Mouse (Mus musculus): ENCODE results near the gene Mc3r.

Gene Mc3r

DNA sequence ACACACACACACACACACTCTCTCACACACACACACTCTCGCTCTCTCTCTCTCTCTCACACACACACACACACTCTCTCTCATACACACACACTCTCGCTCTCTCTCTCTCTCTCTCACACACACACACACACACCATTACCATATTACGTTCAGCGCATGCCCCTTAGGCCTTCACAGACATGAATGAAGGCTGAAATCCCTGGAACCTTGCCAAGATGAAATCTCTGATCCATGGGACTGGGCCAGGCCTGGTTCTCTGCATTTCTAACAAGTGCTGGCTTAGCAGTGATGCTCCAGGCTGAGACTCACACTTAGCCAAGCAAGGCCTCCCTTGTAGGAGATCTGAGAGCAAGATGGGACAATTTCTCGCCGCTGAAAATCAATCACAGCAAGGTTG, 8.1 kb downstream of the Mc3r start:
- peak in 1 of 2 experiments; percentile 21 for DNase-seq (ENCODE audit: low spot score in 2 of 2)

GRCm38 (mm10) chr2:172256956-172257355, 8.7 kb downstream of the Mc3r start:
- no peak for DNase-seq (ENCODE audit: low spot score in 2 of 2)

- no peak for DNase-seq (ENCODE audit: low spot score in 2 of 2)
Measured at GRCm38 (mm10) chr2:172257471-172258065, 9.3 kb downstream of the Mc3r start.

- DNase-seq (ENCODE audit: low spot score in 2 of 2), result no peak
Measured at GRCm38 (mm10) chr2:172260064-172260463, 11.8 kb downstream of the Mc3r start.

GRCm38 (mm10) chr2:172261441-172261840, 13.1 kb downstream of the Mc3r start:
- no peak for DNase-seq (ENCODE audit: low spot score in 2 of 2)

DNA sequence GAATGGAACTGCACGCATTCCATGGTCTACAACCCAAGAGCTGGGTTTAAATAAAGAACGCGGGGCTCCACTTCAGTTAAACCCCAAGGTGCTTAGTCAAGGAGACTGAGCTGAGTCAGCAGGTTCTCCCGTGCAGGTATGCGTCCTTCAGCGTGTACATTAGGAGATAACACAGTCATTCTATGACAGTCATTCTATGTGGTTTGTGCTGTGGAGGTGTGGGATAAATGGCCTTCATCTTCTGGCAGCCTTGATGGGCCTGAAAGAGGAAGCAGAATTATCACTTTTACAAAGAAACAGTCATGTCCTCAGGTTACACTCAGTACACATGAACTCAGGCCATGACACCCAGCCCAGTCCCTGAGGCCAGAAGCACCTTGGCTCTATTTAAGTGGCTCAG, 14.9 kb downstream of the Mc3r start:
- DNase-seq (ENCODE audit: low spot score in 2 of 2), result no peak

DNA sequence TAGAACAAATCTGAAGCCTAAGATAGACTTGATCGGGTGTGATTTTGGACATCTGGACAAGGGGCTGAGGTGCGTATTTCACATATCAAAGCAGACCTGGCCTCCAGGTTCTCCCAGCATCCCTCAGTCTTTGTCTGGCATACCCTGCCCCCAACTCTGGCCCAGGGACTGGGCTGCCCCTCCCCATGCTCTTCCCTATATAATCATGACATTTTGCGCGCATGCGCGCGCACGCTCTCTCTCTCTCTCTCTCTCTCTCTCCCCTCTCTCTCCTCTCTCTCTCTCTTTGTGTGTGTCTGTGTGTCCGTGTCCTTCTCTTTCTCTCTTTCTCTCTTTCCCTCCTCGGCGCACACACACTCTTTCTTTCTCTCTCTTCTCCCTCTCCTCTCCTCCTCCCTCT, 21.6 kb downstream of the Mc3r start:
- no peak for DNase-seq (ENCODE audit: low spot score in 2 of 2)

- no peak for DNase-seq (ENCODE audit: low spot score in 2 of 2)
Measured at GRCm38 (mm10) chr2:172270485-172270944, 22.2 kb downstream of the Mc3r start.

DNA sequence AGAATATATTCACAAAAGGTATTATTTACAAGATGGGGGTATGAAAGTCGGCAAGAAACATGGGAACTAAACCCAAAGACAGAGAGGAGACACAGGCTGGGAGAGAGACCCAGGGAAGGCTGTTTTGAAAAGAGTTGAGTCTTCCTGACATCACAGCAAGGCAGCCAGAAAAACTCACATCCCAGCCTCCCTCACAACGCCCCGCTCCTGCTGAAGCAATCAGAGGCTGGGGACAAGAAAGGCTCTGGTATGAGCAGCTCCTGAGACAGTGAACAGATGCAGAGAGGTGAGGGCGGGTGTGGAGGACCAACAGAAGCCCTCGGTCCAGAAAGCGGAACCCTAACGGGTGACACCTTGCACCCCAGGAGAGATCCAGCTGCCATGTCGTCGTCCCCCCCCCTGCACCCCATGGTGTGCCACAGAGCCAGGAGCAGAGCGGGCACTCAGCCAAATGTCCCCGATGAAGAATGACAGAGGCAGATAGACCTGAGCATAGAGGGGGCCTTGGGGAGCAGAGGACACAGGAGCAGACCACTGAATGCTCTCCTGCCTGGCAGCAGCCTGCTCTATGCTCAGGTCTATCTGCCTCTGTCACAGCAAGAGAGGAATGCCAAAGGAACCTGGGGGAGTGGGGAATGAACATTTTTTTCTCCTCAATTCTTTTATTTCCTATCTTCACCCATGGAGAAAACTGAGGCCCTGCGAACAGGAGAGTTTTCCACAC, 22.8 kb downstream of the Mc3r start:
- no peak for DNase-seq (ENCODE audit: low spot score in 2 of 2)

- no peak for DNase-seq (ENCODE audit: low spot score in 2 of 2)
Measured at GRCm38 (mm10) chr2:172274662-172275061, 26.4 kb downstream of the Mc3r start.

DNA sequence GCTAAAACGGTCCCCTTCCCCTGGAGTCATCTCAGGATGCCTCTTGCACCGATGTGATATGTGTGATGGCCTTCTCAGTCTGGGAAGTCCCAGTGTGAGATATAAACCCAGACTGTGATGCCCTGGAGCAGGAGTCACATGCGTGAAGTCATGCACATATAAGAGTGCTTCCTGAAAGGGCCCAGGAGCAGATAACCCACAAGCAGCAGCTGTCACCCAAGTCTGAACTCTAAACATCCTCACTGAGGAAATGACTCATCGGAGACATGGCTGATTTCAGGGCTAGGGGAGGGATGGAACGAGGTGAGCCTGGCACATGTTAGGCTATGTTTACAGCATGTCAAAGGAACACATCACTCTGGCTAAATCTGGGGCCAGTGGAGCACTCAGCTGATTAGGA, 27.9 kb downstream of the Mc3r start:
- no peak for DNase-seq (ENCODE audit: low spot score in 2 of 2)

DNA sequence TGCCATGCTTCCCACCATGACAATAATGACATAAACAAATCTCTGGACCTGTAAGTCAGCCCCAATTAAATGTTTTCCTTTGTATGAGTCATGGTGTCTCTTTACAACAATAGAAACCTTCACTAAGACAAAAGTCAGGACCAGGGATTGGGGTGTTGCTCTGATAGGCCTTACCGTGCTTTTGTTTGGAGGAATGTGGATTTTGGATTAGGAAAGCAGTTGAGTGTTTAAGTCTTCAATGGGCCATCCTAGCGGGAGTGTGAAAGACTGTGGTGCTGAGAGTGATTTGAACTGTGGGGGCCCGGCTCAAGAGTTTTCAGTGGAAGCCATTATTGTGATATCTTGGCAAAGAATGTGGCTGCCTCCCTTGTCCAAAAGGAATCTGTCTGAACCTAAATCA, 30.7 kb downstream of the Mc3r start:
- DNase-seq (ENCODE audit: low spot score in 2 of 2), result no peak

GRCm38 (mm10) chr2:172282071-172282710, 33.9 kb downstream of the Mc3r start:
- peak; percentile 46 to 78 for DNase-seq (ENCODE audit: low spot score in 2 of 2)

GRCm38 (mm10) chr2:172287715-172288114, 39.4 kb downstream of the Mc3r start:
- no peak for DNase-seq (ENCODE audit: low spot score in 2 of 2)

GRCm38 (mm10) chr2:172288965-172289364, 40.7 kb downstream of the Mc3r start:
- no peak for DNase-seq (ENCODE audit: low spot score in 2 of 2)

- DNase-seq (ENCODE audit: low spot score in 2 of 2), result no peak
Measured at GRCm38 (mm10) chr2:172289632-172290031, 41.3 kb downstream of the Mc3r start.

GRCm38 (mm10) chr2:172290474-172290873, 42.2 kb downstream of the Mc3r start:
- no peak for DNase-seq (ENCODE audit: low spot score in 2 of 2)

DNA sequence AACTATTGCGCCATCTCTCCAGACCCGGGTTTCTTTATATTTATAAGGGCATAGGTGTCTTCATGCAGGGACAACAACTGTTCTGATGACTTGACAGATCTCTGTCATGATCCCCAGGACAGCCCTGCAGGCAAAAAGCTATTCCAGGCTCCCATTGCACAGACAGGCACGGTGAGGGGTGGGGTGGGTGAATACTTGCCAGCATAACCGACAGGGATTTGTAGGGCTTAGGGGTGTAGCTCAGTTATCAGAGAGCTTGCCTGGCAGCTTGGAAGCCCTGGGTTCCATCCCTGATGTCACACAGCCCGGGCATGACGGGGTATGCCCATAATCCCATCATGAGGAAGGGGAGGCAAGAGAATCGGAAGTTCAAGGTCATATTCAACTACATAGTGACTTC, 42.7 kb downstream of the Mc3r start:
- no peak for DNase-seq (ENCODE audit: low spot score in 2 of 2)

DNA sequence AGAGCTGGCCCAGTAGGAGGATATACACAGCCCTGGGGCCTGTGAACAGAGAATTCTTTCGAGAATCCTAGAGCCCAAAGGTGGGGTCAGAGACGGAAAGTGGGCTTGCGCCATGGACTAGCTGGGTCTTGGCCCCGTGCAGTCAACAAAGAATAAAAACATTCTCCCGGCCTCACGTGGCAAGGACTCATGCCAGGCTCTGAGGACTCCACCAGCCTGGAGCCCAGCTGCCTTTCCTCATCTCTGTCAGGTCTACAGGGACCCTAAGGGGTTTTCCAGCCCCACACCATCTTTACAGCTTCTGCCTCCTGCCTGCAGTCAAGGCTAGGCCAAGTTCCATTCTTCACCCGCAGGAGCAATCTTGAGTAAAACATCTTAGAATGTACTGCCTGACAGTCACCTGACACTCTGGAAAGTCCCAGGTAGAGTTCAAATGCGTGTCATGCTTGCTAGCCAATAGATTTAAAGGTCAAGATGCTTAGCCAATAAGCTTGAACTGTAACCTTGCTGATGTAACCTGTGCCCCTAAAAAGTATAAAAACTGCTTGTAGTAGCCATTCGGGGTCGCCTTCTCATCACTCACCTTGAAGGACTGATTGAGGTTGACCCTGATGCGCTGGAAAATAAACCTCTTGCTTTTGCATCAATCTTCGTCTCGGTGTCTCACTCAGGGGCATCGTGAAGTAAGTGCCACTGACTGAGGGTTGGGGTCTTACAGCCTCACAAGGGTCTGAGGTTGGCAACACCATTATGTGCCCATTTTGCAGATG, 43.6 kb downstream of the Mc3r start:
- no peak for DNase-seq (ENCODE audit: low spot score in 2 of 2)

- DNase-seq (ENCODE audit: low spot score in 2 of 2), result no peak
Measured at GRCm38 (mm10) chr2:172292525-172293405, 44.5 kb downstream of the Mc3r start.

DNA sequence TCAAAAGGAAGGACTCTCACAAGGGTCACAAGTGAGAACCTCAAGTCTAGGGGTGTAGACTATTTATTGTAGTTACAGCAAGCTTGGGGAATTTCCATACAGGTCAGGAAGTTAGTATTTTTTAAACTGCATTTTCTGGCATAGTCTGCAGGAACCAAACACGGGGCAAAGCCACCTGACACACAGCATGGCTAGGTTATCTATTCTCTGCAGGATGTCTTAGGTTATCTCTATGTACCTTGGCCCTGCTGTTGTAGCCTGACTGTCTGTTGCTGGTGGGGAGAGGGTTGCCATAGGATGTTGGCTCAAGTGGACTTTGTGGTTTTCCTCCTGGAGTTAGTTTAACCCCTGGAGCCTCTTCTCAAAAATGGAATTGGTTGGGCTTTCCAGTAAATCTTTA, 49.8 kb downstream of the Mc3r start:
- DNase-seq (ENCODE audit: low spot score in 2 of 2), result no peak
